Mouse (Mus musculus) heart, postnatal 0 days (tissue): ENCODE data around the gene Smchd1. TPM values are rescaled to one million over a fixed set of nuclear protein-coding genes. Genes with fewer than 3 reads are reported as not detected.

ENCODE experiments used
- ATAC-seq: fragments of 200-750 bp; cut with Nextera tagmentation; 2 replicates; pipeline ENCODE4 v1.8.0; 2017; ENCODE audit warnings: low read depth, moderate number of reproducible peaks, moderate library complexity; ENCODE audit not compliant: insufficient read depth
- DNase-seq: peaks from one replicate; pipeline ENCODE4 v3.0.0-alpha.2; 2016; ENCODE audit warnings: low spot score
- H3K27ac ChIP-seq: fragments of 300-500 bp; sonication (generic); 2 replicates; pipeline ENCODE4 v1.5.1; 2014; ENCODE audit warnings: low read depth, mild to moderate bottlenecking
- H3K27me3 ChIP-seq: fragments of 300-500 bp; sonication (generic); 2 replicates; pipeline ENCODE4 v1.6.1; 2014; ENCODE audit warnings: low read length, mixed read lengths; ENCODE audit not compliant: control insufficient read depth, insufficient read depth
- H3K36me3 ChIP-seq: fragments of 300-500 bp; sonication (generic); replicated peaks from 2 replicates; pipeline ENCODE4 v1.6.1; 2014; ENCODE audit warnings: low read length, mixed read lengths; ENCODE audit not compliant: control insufficient read depth, insufficient read depth
- H3K4me1 ChIP-seq: fragments of 300-500 bp; sonication (generic); 2 replicates; pipeline ENCODE4 v1.6.1; 2014; ENCODE audit warnings: antibody characterized with exemption; ENCODE audit not compliant: control insufficient read depth, insufficient read depth
- H3K4me2 ChIP-seq: fragments of 300-500 bp; sonication (generic); 2 replicates; pipeline ENCODE4 v1.6.1; 2014; ENCODE audit warnings: low read depth, mild to moderate bottlenecking, low read length, moderate library complexity
- H3K4me3 ChIP-seq: fragments of 300-500 bp; sonication (generic); 2 replicates; pipeline ENCODE4 v1.5.1; 2014; ENCODE audit warnings: low read depth, low read length
- H3K9ac ChIP-seq: fragments of 300-500 bp; sonication (generic); replicated peaks from 2 replicates; pipeline ENCODE4 v1.6.1; 2014; ENCODE audit warnings: low read depth, low read length, mixed read lengths
- H3K9me3 ChIP-seq: fragments of 300-500 bp; sonication (generic); replicated peaks from 2 replicates; pipeline ENCODE4 v1.6.1; 2016; ENCODE audit warnings: low read length; ENCODE audit not compliant: control insufficient read depth
- CTCF ChIP-seq: IDR thresholded peaks from 2 replicates; pipeline ENCODE4 v1.5.1; 2016; ENCODE audit warnings: antibody characterized with exemption, control low read depth, low read depth
- EP300 ChIP-seq: IDR thresholded peaks from 2 replicates; pipeline ENCODE4 v1.6.1; 2016; ENCODE audit warnings: antibody characterized with exemption, low read depth
- WGBS: fragments of 180-500 bp; shearing (Covaris S2); extraction: QIAGEN DNeasy Blood & Tissue Kit; methylation state at CpG from one replicate; pipeline ENCODE4 v1.1.7; 2014; 5-methylcytosine and 5-hydroxymethylcytosine counted together
- polyA plus RNA-seq: library from polyadenylated mRNA; unstranded; fragments of >200 nt; fragmentation: Nextera tagmentation; extraction: Ambion mirVana; gene quantifications from 2 replicates; pipeline ENCODE4 v1.2.1, GENCODE M21; 2015
- total RNA-seq: library from RNA; depleted of rRNA; stranded (reverse); fragments of >200 nt; gene quantifications from 2 replicates; pipeline ENCODE4 v1.2.3, GENCODE M21; 2014; ENCODE audit warnings: low replicate concordance

Smchd1 gene
- total and polyA plus RNA-seq, 2 experiments from 2014 or later, result 16.1 to 18.7 TPM

- 86% methylated on average over 7 of the region's 7 CpGs for WGBS
- H3K9ac ChIP-seq, result no peak overlapping the region
- ATAC-seq (no peak), DNase-seq (no peak)
- TF ChIP-seq CTCF (no peak), EP300 (no peak)
- H3K27me3 ChIP-seq, result no peaks in the 10 kb centered on the region
- H3K36me3 ChIP-seq, result no peaks in the 10 kb centered on the region
- H3K27ac ChIP-seq, result no peak overlapping the region
- no peak overlapping the region for H3K4me3 ChIP-seq
- H3K4me1 ChIP-seq, result peaks cover 8% of the 10 kb centered on the region; the same call in 1 of the 2 replicates
- no peak overlapping the region for H3K4me2 ChIP-seq
- no peaks in the 10 kb centered on the region for H3K9me3 ChIP-seq
Measured at GRCm38 (mm10) chr17:71483418-71484060, 8.4 kb upstream of the Smchd1 start.

- TF ChIP-seq EP300, result no peak
- no peak for TF ChIP-seq CTCF
Measured at GRCm38 (mm10) chr17:71479381-71479901, 4.3 kb upstream of the Smchd1 start.

GRCm38 (mm10) chr17:71477481-71477880 is 2.3 kb upstream of the Smchd1 start:
- WGBS, result 93% methylated on average over 8 of the region's 8 CpGs
- H3K4me1 ChIP-seq, result peaks cover 7% of the 10 kb centered on the region; the same call in 1 of the 2 replicates
- no peaks in the 10 kb centered on the region for H3K9me3 ChIP-seq
- H3K27ac ChIP-seq, result no peak overlapping the region
- H3K4me3 ChIP-seq, result no peak overlapping the region
- H3K4me2 ChIP-seq, result no peak overlapping the region
- ATAC-seq (no peak), DNase-seq (no peak)
- no peak overlapping the region for H3K9ac ChIP-seq
- H3K27me3 ChIP-seq, result no peaks in the 10 kb centered on the region
- H3K36me3 ChIP-seq, result no peaks in the 10 kb centered on the region
- TF ChIP-seq EP300 (no peak), CTCF (no peak)

More at GRCm38 (mm10) chr17:71479381-71479901, 4.3 kb upstream of the Smchd1 start:
- no peak overlapping the region for H3K27ac ChIP-seq
- ATAC-seq (no peak), DNase-seq (no peak)
- H3K4me2 ChIP-seq, result no peak overlapping the region
- WGBS, result 56% methylated on average over 5 of the region's 5 CpGs
- no peaks in the 10 kb centered on the region for H3K27me3 ChIP-seq
- no peak overlapping the region for H3K4me3 ChIP-seq
- H3K9me3 ChIP-seq, result no peaks in the 10 kb centered on the region
- no peaks in the 10 kb centered on the region for H3K36me3 ChIP-seq
- H3K9ac ChIP-seq, result no peak overlapping the region
- H3K4me1 ChIP-seq, result no peaks in the 10 kb centered on the region

GRCm38 (mm10) chr17:71476346-71477020 is 1.3 kb upstream of the Smchd1 start:
- H3K4me1 ChIP-seq, result peaks cover 7% of the 10 kb centered on the region; the same call in 1 of the 2 replicates
- H3K27me3 ChIP-seq, result no peaks in the 10 kb centered on the region
- DNase-seq (no peak), ATAC-seq (no peak)
- no peaks in the 10 kb centered on the region for H3K9me3 ChIP-seq
- H3K9ac ChIP-seq, result peak overlapping the region; percentile 86; the same call in 1 of the 2 replicates
- H3K36me3 ChIP-seq, result no peaks in the 10 kb centered on the region
- H3K4me2 ChIP-seq, result peak overlapping the region; percentile 95
- no peak overlapping the region for H3K27ac ChIP-seq
- H3K4me3 ChIP-seq, result peak overlapping the region; percentile 99; the same call in 1 of the 2 replicates
- WGBS, result 77% methylated on average over 7 of the region's 7 CpGs
- no peak for TF ChIP-seq CTCF
- TF ChIP-seq EP300, result no peak

GRCm38 (mm10) chr17:71475705-71476089 is 554 bp upstream of the Smchd1 start:
- H3K36me3 ChIP-seq, result no peaks in the 10 kb centered on the region
- H3K27me3 ChIP-seq, result no peaks in the 10 kb centered on the region
- TF ChIP-seq EP300 (no peak), CTCF (no peak)
- peak overlapping the region; percentile 95 for H3K4me2 ChIP-seq
- peak; percentile 42 for DNase-seq
- H3K9ac ChIP-seq, result peak overlapping the region; percentile 86
- peak overlapping the region; percentile 96 for H3K27ac ChIP-seq
- H3K4me3 ChIP-seq, result peak overlapping the region; percentile 99
- H3K9me3 ChIP-seq, result no peaks in the 10 kb centered on the region
- H3K4me1 ChIP-seq, result peaks cover 7% of the 10 kb centered on the region; the same call in 1 of the 2 replicates
- 0% methylated on average over 31 of the region's 31 CpGs for WGBS
- ATAC-seq, result peak; percentile 48
